Mouse (Mus musculus) ES-E14 (cell line): ENCODE measurements around the gene Bsn.

Source experiments
- CHD2 ChIP-seq: IDR thresholded peaks from 2 replicates; pipeline ENCODE4 v1.6.1; 2014; ENCODE audit warnings: mild to moderate bottlenecking, low read depth, low read length, inconsistent platforms
- MAFK ChIP-seq: IDR thresholded peaks from 2 replicates; pipeline ENCODE4 v1.6.1; 2014; ENCODE audit warnings: mild to moderate bottlenecking, low read depth, low read length, inconsistent platforms; ENCODE audit not compliant: insufficient read depth
- ZC3H11A ChIP-seq: IDR thresholded peaks from 2 replicates; pipeline ENCODE4 v1.6.1; 2012; ENCODE audit warnings: low read depth, mild to moderate bottlenecking, inconsistent platforms, low read length, borderline replicate concordance
- ZNF384 ChIP-seq: IDR thresholded peaks from 2 replicates; pipeline ENCODE4 v1.6.1; 2012; ENCODE audit warnings: low read depth, low read length, inconsistent platforms

DNA sequence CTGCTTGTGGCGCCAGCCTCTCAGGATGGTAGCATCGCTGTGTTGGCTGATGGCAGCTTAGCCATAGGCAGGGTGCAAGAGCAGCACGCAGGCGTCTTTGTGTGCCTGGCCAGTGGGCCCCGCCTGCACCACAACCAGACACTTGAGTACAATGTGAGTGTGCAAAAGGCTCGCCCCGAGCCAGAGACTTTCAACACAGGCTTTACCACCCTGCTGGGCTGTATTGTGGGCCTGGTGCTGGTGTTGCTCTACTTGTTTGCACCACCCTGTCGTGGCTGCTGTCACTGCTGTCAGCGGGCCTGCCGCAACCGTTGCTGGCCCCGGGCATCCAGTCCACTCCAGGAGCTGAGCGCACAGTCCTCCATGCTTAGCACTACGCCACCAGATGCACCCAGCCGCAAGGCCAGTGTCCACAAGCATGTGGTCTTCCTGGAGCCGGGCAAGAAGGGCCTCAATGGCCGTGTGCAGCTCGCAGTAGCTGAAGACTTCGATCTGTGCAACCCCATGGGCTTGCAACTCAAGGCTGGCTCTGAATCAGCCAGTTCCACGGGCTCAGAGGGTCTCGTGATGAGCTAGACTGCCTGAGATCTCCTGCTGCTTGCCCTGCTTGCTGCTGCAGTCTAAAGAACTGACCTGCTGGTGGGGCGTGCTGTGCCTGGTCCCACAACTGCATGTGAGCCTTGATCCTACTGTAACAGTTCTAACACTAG lies 135.7 kb downstream of the Bsn start:
- no peak for TF ChIP-seq ZNF384
- no peak for TF ChIP-seq CHD2
- no peak for TF ChIP-seq MAFK
- no peak for TF ChIP-seq ZC3H11A
